Mouse (Mus musculus) ZHBTc4 (cell line): ENCODE results near the gene Ikbkg.
A peak's percentile ranks its signal among the peaks of the same experiment; 100 is the strongest.
"Not testable (repeated sequence)": the region's sequence is repeated elsewhere in the genome, so short reads cannot be mapped to it uniquely, and the experiment has no call there.

ENCODE experiments used
- DNase-seq: peaks from one replicate; pipeline ENCODE4 v3.0.0-alpha.2; 2011; ENCODE audit warnings: low read depth, low spot score

The Ikbkg gene

GRCm38 (mm10) chrX:74392535-74393443 lies at the start of gene Ikbkg, which contains the start of gene Fam3a:
Ikbkg (plus strand) TSS chrX:74393290.
Fam3a (minus strand) TSS chrX:74393272.
- peak; percentile 95 for DNase-seq

GRCm38 (mm10) chrX:74352645-74353466 lies 40.2 kb upstream of the Ikbkg start:
- DNase-seq, result peak; percentile 16

- peak; percentile 82 for DNase-seq
Measured at GRCm38 (mm10) chrX:74353467-74353770, 39.7 kb upstream of the Ikbkg start, which contains the start of gene Lage3. Lage3 (minus strand) TSS chrX:74353618.

GRCm38 (mm10) chrX:74357069-74357468 lies 36.0 kb upstream of the Ikbkg start:
- not testable (repeated sequence) for DNase-seq

- peak; percentile 19 for DNase-seq
Measured at GRCm38 (mm10) chrX:74359171-74359570, 33.9 kb upstream of the Ikbkg start.

- no peak for DNase-seq
Measured at GRCm38 (mm10) chrX:74367512-74367911, 25.6 kb upstream of the Ikbkg start.

GRCm38 (mm10) chrX:74368209-74368909 lies 24.7 kb upstream of the Ikbkg start:
- peak; percentile 69 for DNase-seq

GRCm38 (mm10) chrX:74372888-74373549 lies 20.1 kb upstream of the Ikbkg start, which contains the start of the genes Ubl4a and Slc10a3:
Ubl4a (minus strand) TSS chrX:74373218.
Slc10a3 (minus strand) TSS chrX:74373349.
- DNase-seq, result peak; percentile 94

GRCm38 (mm10) chrX:74384451-74384850 lies 8.6 kb upstream of the Ikbkg start:
- DNase-seq, result no peak

- no peak for DNase-seq
Measured at GRCm38 (mm10) chrX:74388153-74388552, 4.9 kb upstream of the Ikbkg start.

- DNase-seq, result no peak
Measured at GRCm38 (mm10) chrX:74400136-74400535, 7.0 kb downstream of the Ikbkg start.

GRCm38 (mm10) chrX:74408340-74408739 lies 15.2 kb downstream of the Ikbkg start:
- DNase-seq, result no peak

GRCm38 (mm10) chrX:74413377-74413776 lies 20.3 kb downstream of the Ikbkg start:
- peak; percentile 75 for DNase-seq

- no peak for DNase-seq
Measured at GRCm38 (mm10) chrX:74424443-74424842, 31.4 kb downstream of the Ikbkg start.

GRCm38 (mm10) chrX:74425195-74425594 lies 32.1 kb downstream of the Ikbkg start:
- DNase-seq, result no peak

- DNase-seq, result no peak
Measured at GRCm38 (mm10) chrX:74426256-74426655, 33.2 kb downstream of the Ikbkg start.

- no peak for DNase-seq
Measured at GRCm38 (mm10) chrX:74427116-74427515, 34.0 kb downstream of the Ikbkg start.

- DNase-seq, result peak; percentile 9
Measured at GRCm38 (mm10) chrX:74428146-74428825, 35.2 kb downstream of the Ikbkg start.

GRCm38 (mm10) chrX:74428826-74429276 lies 35.8 kb downstream of the Ikbkg start, which contains the start of gene G6pdx:
G6pdx (minus strand) TSS chrX:74429194.
- peak; percentile 92 for DNase-seq

GRCm38 (mm10) chrX:74429290-74429821 lies 36.3 kb downstream of the Ikbkg start:
- DNase-seq, result peak; percentile 87
